Mouse (Mus musculus): ENCODE data around the gene Cacna1f. TPM values are rescaled to one million over a fixed set of nuclear protein-coding genes. Genes with fewer than 3 reads are reported as not detected.

Cacna1f gene
- polyA plus RNA-seq, 2 experiments from 2014 or later, result not detected

GRCm38 (mm10) chrX:7632560-7632959, 25.7 kb downstream of the Cacna1f start:
- ATAC-seq, result no peak

- ATAC-seq, result no peak
These were observed 28.2 kb downstream of the Cacna1f start for GRCm38 (mm10) chrX:7635101-7635500.

- ATAC-seq, result peak; percentile 90
These were observed 31.7 kb downstream of the Cacna1f start, which contains the start of gene Syp for GRCm38 (mm10) chrX:7638401-7639091. Gene Syp (plus strand): TSS chrX:7638471.

GRCm38 (mm10) chrX:7639536-7640325, 32.8 kb downstream of the Cacna1f start:
- ATAC-seq, result no peak

GRCm38 (mm10) chrX:7640785-7641184, 33.9 kb downstream of the Cacna1f start:
- no peak for ATAC-seq

- ATAC-seq, result peak; percentile 22
These were observed 38.5 kb downstream of the Cacna1f start for GRCm38 (mm10) chrX:7645349-7645748.

GRCm38 (mm10) chrX:7648671-7649304, 41.9 kb downstream of the Cacna1f start:
- peak; percentile 89 for ATAC-seq

DNA sequence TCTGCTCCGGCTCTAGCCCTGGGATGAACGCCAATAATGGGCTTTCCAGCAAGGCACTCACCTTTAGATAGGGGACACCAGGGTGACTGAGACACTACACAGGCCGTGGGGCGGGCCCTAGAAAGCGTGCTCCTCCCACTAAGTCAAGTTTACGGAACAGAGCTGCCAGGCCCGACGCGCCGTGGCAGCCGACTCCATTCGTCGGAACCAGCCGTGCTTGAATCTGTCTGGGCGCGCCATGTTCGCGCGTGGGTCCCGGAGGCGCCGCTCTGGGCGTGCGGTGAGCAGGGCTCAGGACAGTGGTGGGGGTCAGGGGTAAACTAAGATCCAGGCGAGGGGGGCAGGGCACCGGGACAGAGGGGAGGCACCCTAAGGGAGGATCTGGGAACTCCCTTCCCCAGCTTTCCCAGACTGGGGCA, 50.3 kb downstream of the Cacna1f start, which contains the start of gene Prickle3:
Prickle3 (plus strand) TSS at position 40 of the 419 bp plus-strand sequence.
- peak; percentile 97 for ATAC-seq

- ATAC-seq, result no peak
These were observed 51.3 kb downstream of the Cacna1f start for GRCm38 (mm10) chrX:7658031-7658784.

DNA sequence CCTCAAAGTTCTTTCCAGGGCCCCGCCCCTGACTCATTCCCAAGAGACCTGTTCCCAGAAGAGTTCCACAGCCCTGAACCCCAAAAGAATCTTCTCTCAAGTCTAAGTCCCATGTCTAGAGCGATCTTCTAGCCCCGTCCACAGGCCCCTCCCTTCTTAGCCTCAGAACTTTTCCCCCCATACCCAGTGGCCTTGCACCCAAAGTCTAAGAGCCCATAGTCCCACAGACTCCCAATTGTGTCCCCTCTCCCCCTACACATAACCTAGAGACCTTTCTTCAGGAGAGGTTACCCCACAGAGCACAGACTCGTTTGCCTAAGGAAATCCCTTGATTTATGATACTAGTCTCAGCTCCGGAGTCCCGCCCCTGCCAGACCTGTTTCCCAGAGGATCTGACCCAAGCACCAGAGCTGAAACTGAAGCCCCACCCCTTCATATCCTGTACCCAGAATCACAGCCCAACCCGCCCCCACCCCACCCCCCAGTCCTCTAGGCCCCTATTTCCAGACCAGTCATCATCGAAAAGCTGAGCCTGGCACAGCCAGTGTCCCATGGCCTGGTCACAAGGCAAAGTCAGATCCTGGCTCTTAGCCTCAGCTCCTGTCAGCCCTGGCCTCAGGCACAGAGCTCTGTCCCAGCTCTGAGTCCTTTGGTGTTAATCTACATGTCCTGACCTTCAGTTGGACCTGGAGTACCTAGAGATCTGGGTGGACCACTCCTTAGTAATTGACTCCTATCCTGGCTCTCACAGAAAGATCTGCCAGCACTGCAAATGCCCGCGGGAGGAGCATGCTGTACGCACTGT, 52.1 kb downstream of the Cacna1f start:
- no peak for ATAC-seq

GRCm38 (mm10) chrX:7661086-7661485, 54.2 kb downstream of the Cacna1f start:
- no peak for ATAC-seq

- no peak for ATAC-seq
These were observed 56.1 kb downstream of the Cacna1f start for GRCm38 (mm10) chrX:7662936-7663335.

DNA sequence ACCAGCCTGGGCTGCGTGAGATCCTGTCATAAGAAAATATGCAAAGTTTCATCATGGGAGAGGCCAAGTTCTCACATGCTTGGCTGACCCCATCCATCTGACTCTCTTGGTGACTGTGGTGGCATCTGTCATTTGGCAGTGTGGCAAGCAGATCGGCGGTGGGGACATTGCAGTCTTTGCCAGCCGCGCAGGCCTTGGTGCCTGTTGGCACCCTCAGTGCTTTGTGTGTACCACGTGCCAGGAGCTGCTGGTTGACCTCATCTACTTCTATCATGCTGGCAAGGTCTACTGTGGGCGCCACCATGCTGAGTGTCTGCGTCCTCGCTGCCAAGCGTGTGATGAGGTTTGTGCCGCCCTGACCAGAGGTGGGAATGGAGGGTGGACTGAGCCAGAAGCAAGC, 57.9 kb downstream of the Cacna1f start:
- no peak for ATAC-seq

DNA sequence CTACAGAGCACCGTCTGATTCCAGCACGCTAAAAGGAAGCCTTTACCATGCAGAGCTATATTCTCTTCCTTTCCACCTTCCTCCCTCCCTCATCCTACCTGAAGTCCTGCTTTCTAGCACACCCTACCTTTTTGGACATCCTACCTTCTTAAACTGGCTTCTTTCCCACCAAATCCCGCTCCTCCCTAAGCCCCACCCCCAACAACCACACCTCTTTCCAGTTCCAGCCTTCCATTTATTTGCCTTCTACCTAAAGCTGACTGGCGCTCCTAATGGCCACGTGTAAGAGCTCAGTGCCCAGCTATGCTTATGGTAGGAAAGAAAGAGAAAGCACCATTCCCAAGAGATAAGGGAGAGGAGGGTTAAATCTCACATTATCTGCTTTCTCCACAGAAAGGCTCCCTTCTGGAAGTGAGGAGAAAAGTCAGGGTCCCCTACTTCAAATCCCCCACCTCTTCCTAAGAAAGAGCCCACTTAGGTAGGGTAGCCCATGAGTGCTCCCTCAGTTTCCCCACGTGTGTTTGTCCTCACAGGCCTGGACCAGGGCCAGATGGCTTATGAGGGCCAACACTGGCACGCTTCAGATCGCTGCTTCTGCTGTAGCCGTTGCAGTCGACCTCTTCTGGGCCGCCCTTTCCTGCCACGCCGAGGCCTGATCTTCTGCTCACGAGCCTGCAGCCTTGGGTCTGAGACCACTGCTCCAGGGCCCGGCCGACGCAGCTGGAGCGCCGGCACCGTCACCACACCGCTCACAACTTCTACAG, 59.0 kb downstream of the Cacna1f start:
- ATAC-seq, result no peak

- peak; percentile 44 for ATAC-seq
These were observed 63.6 kb downstream of the Cacna1f start for GRCm38 (mm10) chrX:7670390-7670881.

- peak; percentile 27 for ATAC-seq
These were observed 64.2 kb downstream of the Cacna1f start, which contains the start of gene Plp2 for GRCm38 (mm10) chrX:7670921-7671623. Gene Plp2 (minus strand): TSS chrX:7671390.

- no peak for ATAC-seq
These were observed 65.9 kb downstream of the Cacna1f start for GRCm38 (mm10) chrX:7672739-7673138.

- ATAC-seq, result peak; percentile 40
These were observed 66.8 kb downstream of the Cacna1f start for GRCm38 (mm10) chrX:7673578-7674281.
